Comparison of ENCODE assay signal across 11 mouse cellular contexts in genomic region chr13:69946615-69947014, GRCm38 (mm10).
A peak's percentile ranks its signal among the peaks of the same experiment; 100 is the strongest.
DNase-seq lines count a peak whose midpoint lies in the region; ATAC-seq lines count a peak whose summit lies in the region.
"Had no signal": no experiment of that assay in that cellular context is flagged by ENCODE, and none has a peak within 500 bp of the region (broad histone marks: within the 10 kb centered on the region; RNA-seq: fewer than 3 reads in every experiment).

No protein-coding gene starts in this region.

- peak; percentile 96 for DNase-seq in heart, adult 11 months
- no peak for DNase-seq in heart, embryonic 10.5 days (ENCODE audit: low spot score)
- no peak for DNase-seq in neural tube, embryonic 10.5 days (ENCODE audit: extremely low spot score, low spot score)
- DNase-seq in heart, adult 9 months (ENCODE audit: low spot score in 2 of 2): peak; percentile 21 to 32
- DNase-seq: adrenal gland, postnatal 36 days; kidney, adult 2 months had no signal

- H3K27ac ChIP-seq in heart, embryonic 10.5 days: no peak overlapping the region
- H3K27ac ChIP-seq in neural tube, embryonic 13.5 days (replicated peaks): peak overlapping the region; percentile 61
- H3K27ac ChIP-seq in kidney, embryonic 15.5 days: no peak overlapping the region
- H3K27ac ChIP-seq: limb, embryonic 15.5 days had no signal

- H3K9me3 ChIP-seq in heart, embryonic 10.5 days: peaks cover 5% of the 10 kb centered on the region; the same call in 1 of the 2 replicates
- no peaks in the 10 kb centered on the region for H3K9me3 ChIP-seq in neural tube, embryonic 13.5 days
- H3K9me3 ChIP-seq in kidney, embryonic 15.5 days (replicated peaks): no peaks in the 10 kb centered on the region; the same call in 1 of the 2 replicates
- H3K9me3 ChIP-seq: limb, embryonic 15.5 days had no signal

- no peak overlapping the region for H3K4me2 ChIP-seq in neural tube, embryonic 13.5 days
- H3K4me2 ChIP-seq in kidney, embryonic 15.5 days: no peak overlapping the region
- H3K4me2 ChIP-seq: limb, embryonic 15.5 days had no signal

- ATAC-seq in neural tube, embryonic 13.5 days (ENCODE audit: low read depth): no peak
- ATAC-seq in megakaryocyte, adult 5-6 weeks (ENCODE audit: poor library complexity, severe bottlenecking): no peak
- no peak for ATAC-seq in erythroblast, adult 5-6 weeks (replicated peaks; ENCODE audit: low FRiP score, poor library complexity, severe bottlenecking)
- no peak for ATAC-seq in kidney, embryonic 15.5 days (replicated peaks; ENCODE audit: low FRiP score)

- no peak overlapping the region for H3K4me3 ChIP-seq in heart, embryonic 10.5 days
- no peak overlapping the region for H3K4me3 ChIP-seq in neural tube, embryonic 13.5 days
- no peak overlapping the region for H3K4me3 ChIP-seq in kidney, embryonic 15.5 days (replicated peaks)
- H3K4me3 ChIP-seq: limb, embryonic 15.5 days had no signal

- 30% methylated on average over 7 of the region's 7 CpGs for WGBS in heart, embryonic 10.5 days
- WGBS in neural tube, embryonic 13.5 days: 75% methylated on average over 7 of the region's 7 CpGs
- 77% methylated on average over 7 of the region's 7 CpGs for WGBS in kidney, embryonic 15.5 days

- H3K4me1 ChIP-seq in heart, embryonic 10.5 days: peaks cover 7% of the 10 kb centered on the region; the same call in 1 of the 2 replicates
- peaks cover 18% of the 10 kb centered on the region for H3K4me1 ChIP-seq in neural tube, embryonic 13.5 days (replicated peaks)
- no peaks in the 10 kb centered on the region for H3K4me1 ChIP-seq in kidney, embryonic 15.5 days
- H3K4me1 ChIP-seq: limb, embryonic 15.5 days had no signal

- no peaks in the 10 kb centered on the region for H3K36me3 ChIP-seq in heart, embryonic 10.5 days
- H3K36me3 ChIP-seq in neural tube, embryonic 13.5 days: no peaks in the 10 kb centered on the region
- no peaks in the 10 kb centered on the region for H3K36me3 ChIP-seq in kidney, embryonic 15.5 days
- H3K36me3 ChIP-seq: limb, embryonic 15.5 days had no signal

- H3K27me3 ChIP-seq in heart, embryonic 10.5 days (ENCODE audit: insufficient read depth, poor library complexity, severe bottlenecking): no peaks in the 10 kb centered on the region
- H3K27me3 ChIP-seq in neural tube, embryonic 13.5 days: no peaks in the 10 kb centered on the region
- no peaks in the 10 kb centered on the region for H3K27me3 ChIP-seq in kidney, embryonic 15.5 days
- H3K27me3 ChIP-seq: limb, embryonic 15.5 days had no signal

- H3K9ac ChIP-seq in neural tube, embryonic 13.5 days: no peak overlapping the region
- no peak overlapping the region for H3K9ac ChIP-seq in kidney, embryonic 15.5 days
- H3K9ac ChIP-seq: limb, embryonic 15.5 days had no signal

Comparison
In these comparisons a context has a peak if more than half of its experiments do, and no peak if none do; other contexts are left out.
1. DNase-seq: peak in heart, adult 11 months (single experiment) and heart, adult 9 months (2 of 2); none in heart, embryonic 10.5 days (single experiment) and neural tube, embryonic 10.5 days (single experiment).